Mouse (Mus musculus) thymus, adult 18-20 months (tissue): ENCODE measurements at regions not wholly inside any gene's neighbourhood (a gene's known extent, or its start where the extent isn't known, plus 50 kb on each side); places are given as distances from the start of the nearest gene placed in this dataset.
A peak's percentile ranks its signal among the peaks of the same experiment; 100 is the strongest.

Experiments
- DNase-seq, 2 experiments: peaks; one replicate each; pipeline ENCODE4 v3.0.0; 2022; ENCODE audit warnings: mixed read lengths in 2 of 2

DNA sequence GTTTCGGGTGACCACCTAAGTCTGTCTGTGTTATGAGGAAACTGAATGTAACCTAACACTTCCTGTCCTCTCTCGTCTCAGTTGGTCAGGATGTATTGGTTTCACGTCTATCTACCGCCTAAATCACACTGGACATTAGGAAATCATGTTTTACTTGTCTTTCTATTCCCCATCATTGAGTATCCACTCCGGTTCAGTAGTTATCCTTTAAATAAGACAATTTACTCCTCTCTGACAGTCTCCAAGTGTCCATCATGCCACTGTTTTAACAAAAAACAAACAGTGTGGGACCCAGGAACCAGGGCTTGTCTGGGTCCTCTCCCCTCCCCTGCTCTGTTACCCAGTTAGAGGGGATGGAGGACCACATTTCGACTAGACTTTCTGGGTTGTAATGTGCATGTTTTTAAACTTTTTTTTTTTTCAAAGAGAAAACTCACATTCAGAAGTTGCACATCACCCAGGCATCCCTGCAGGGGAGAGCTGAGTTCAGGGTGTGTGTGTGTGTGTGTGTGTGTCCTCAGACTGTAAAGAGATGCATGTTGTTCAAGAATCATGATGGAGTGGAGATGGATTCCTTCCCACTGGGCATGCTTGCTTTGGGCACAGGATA, 65.5 kb upstream of the Cpsf6 start:
- no peak for DNase-seq

DNA sequence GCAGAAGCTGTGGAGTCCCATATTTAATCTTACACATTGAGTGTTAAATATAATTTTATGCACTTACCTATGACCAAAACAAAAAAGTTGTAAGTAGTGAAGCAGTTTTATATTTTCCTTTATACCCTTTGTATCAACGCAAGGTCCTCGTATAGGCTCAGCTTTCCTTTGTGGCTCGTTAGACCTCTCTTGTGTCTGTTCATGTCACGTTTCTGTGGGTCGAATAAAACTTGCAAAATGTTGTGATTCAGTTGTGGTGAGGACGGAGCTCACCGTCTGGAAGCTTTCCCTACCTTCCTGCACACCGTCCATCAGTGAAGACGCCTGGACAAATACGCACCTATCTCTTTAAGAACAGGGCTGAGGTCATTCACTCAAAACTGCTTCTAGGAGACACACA, 64.9 kb upstream of the Cpsf6 start:
- DNase-seq = no peak

DNA sequence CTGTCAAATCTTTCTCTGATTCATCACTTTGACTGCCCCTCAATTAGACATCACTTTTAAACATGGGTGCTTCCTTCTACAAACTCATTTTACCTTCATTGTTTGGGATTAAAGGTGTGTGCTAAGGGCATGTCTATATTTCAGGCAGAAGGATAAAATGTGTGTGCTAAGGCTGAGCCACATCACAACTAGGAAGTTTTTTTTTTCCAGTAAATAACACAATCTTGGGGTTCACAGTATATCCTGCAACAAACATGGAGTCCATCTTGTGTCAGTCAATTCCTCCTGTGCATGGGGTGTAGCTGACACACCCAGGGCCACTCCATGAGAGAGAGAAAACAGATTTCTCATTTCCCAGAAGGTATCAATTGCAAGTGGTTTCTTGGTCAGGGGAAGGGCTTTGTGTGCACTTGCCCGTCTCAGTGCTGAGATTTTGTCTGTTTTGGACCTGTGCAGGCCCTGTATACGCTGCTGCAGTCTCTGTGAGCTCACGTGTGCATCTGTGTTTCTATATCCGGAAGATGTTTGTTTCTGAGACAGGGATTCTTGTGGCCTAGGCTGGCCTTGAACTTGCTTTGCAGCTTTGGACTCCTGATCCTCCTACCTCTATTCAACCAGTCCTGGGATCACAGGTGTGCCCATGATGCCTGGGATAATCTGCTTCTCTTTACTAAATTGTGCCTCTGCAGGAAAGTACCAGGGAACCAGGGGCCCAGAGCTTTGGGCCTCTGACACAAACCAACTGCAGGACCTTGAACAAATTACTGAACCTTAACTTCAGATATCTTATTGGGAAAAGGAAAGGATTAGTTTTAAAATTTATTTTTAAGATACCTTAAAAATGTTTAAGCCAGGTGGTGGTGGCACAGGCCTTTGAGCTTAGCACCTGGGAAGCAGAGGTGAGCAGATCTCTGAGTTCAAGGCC, 63.9 kb upstream of the Cpsf6 start:
- no peak for DNase-seq

DNA sequence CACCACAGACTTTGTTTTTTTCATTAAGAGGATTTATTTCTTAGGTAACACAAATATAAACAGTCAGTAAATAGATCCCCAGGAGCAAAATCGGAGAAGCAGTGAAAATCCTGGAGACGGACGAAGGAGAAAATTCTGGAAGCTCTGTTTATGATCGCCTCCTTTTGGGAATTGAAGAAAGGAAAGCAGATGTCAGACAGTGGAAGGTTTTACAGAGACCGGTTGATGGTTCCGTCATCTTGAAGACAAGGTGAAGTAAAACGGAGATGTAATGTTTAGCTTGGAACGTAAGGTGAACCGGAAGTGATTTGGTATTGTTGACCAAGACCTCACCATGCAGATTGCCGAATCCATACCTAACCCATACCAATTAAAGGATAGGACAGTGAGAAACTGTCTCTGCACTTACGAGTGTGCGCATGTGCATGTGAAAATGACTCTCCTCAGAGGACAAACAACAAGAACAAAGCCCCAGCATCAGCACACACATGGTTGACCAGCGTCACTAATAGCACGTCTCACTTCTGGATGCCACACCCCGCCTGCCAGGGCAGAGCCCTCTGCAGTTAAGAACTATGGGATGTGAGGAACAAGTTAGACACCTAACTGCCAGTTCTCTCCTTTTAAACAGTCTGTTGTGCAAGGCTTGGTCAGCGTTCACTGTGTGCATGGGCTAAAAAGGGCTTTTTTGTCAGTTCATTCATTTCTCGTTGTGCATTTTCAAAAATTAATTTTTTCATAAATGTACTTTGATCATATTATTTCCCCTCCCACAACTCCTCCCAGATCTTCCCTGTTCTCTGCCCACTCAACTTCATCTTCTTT, 62.4 kb upstream of the Cpsf6 start:
- no peak for DNase-seq

DNA sequence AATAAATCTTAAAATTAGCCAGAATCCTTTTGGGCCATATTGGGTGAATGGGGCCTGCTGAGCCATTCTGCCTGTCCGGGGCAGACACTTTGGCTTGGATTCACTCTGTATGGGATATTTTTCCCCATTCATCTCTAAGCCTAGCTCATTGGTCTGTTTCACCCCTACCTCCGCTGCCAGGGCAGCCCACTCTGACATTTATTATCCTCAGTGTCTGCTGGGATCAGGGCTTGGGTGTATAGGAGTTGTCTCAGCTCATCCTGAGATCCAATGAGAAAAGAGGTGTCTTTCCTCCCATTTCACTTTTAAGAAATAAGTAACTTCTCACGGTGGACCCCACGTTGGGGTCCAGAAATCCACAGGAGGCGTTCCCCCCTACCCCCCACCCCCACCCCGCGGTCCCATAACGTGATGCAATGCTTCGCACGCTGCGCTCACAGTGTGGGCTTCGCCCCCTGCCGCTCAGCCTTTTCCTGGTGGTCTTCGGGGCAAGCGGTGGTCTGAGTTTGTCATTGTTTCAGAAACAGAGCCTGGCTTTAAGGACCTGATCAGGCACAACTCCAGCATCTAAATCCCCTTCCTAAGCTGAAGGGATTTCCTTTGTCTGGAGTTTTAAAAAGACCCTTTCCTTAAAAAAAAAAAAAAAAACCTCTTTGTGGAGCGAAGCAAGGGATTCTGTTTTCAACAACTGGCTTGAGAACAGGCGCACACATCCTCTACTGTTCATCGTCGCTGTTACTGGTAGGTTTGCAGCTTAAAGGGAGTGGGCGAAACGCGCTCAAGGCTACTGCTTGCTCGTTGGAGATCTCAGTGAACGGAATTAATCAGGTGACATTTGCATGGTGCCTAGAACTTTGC, 61.5 kb upstream of the Cpsf6 start:
- no peak for DNase-seq

DNA sequence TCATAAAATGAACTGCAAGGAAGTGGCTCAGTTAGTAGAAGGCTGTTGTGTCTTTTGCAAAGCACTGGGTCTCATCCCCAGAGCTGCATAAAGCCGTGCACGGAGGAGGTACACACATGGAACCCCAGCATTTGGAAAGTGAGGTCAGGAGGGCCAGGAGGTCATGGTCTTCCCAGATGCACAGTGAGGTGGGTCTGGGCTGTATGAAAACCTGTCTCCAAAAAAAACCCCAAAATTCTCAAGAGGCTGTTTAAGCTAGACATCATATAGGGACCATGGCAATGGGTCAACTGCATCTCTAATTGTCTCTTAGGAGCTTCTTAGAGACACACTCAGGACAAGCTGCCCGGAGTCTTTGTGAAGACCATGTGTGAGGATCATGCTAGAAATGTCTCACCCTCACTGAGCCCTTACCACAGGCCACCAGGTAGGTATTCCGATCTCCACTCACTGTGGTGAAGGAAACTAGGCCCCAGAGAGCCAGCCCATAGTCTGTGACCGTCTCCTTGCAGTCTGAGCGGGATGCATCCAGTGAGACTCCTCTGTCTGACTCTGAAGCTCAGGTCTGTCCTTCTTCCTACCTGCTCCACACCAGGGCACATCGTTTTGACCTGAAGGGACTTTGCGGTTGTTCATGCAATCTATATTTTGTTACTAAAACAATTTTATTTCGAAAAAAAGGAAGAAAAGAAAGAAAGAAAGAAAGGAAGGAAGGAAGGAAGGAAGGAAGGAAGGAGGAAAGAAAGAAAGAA, 60.6 kb upstream of the Cpsf6 start:
- no peak for DNase-seq

DNA sequence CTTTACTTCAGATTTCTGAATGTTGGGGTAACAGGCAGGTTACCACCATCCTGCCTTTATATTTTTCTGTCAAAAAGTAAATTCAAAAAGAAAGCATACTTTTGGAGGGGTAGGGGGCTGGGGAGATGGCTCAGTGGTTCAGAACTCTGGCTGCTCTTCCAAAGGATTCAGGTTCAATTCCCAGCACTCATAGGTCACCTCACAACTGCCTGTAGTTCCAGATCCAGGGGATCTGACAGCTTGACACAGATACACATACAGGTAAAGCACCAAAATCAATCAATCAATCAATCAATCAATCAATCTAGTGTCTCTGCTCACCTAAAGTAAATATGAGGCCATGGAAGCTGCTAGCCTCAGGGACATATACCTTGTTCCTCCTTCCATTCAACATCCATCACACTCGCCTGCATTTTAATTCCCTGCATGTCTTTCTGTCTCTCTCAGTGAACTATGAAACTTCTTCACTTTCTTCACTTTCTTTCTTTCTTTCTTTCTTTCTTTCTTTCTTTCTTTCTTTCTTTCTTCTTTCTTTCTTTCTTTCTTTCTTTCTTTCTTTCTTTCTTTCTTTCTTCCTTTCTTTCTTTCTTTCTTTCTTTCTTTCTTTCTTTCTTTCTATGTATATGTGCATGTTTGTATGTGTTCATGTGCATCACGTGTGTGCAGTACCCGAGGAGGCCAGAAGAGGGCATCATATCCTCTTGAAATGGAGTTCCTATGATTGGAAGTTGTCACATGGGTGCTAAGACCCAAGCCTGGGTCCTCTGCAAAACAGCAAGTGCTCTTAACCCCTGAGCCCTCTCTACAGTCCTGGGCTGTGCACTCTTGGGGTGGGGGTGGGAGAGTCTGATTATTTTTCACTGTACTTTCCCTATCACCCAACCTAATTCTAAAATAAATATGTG, 59.6 kb upstream of the Cpsf6 start:
- no peak for DNase-seq

DNA sequence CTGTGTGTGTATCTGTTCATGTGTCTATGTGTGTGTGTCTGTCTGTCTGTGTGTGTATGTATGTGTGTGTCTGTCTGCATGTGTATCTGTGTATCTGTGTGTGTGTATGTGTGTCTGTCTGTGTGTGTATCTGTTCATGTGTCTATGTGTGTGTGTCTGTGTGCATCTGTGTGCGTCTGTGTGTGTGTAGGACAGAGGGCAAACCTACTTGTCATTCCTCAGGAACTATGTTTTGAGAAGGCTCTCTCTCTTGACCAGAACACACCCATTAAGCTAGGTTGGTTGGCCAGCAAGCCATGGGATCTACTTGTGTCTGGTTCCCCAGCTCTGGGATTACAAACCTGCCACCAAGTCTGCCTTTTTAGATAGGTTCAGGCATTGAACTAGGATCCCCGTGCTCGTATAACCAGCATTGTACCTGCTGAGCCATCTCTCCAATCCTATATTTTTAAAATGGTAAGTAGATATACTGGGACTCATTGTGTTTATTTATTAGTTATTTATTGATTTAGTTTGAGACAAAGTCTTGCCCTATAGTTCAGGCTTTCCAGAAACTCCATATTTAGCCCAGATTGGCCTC, 58.9 kb upstream of the Cpsf6 start:
- no peak for DNase-seq

DNA sequence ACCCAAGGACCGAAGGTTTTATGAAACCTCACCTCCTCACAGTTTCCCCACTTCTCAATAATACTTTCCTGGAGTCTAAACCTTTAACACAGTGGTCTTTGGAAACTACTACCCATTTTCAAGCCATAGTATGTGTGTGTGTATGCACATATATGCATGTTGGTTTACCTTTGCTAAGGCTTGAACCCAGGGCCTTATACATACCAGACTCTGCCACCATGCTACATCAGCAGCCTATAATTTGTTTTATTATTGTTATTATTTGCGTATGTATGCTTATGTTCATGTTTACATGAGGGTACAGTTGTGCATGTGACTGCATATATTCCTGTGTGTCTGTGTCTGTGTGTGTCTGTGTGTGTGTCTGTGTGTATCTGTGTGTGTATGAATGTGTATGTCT, 58.2 kb upstream of the Cpsf6 start:
- no peak for DNase-seq

DNA sequence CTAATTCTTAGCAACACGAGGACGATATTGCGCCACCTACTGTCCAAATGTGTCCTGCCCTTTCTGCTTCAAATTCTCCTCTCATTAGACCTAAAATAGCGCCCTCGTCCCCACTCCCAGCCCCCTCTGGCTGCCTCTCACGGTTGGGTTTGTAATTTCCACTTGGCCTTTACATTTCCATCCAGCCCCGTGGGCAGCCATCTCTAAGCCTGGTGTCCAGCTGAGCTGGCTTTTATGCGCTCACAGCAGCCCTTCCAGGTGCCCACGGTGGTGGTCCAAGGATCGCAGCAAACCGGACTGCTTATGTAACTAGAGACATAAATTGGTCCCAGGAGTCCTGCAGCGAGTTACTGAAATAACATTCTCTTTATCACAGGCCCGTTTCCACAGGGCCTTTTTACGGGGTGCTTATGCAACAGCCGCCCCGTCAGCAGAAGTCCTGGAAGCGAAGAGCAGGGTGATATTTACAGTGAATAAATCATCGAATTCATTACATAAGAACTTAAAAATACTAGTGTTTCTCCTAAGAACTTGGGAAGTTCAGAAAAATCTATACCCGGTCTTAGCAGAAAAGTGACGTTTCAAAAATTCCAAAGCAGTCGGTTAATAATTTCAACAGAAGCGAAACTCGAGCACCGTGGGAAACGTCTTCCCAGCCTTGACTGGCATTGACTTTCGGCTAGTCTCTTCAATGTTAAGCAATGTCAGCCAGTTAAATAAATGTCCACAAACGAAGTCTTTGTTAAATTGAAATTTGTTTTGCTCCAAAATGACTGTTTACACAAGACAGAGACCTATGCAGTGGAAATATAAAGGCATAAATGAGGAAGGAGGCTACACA, 57.3 kb upstream of the Cpsf6 start:
- peak in 1 of 2 experiments; percentile 32 for DNase-seq

DNA sequence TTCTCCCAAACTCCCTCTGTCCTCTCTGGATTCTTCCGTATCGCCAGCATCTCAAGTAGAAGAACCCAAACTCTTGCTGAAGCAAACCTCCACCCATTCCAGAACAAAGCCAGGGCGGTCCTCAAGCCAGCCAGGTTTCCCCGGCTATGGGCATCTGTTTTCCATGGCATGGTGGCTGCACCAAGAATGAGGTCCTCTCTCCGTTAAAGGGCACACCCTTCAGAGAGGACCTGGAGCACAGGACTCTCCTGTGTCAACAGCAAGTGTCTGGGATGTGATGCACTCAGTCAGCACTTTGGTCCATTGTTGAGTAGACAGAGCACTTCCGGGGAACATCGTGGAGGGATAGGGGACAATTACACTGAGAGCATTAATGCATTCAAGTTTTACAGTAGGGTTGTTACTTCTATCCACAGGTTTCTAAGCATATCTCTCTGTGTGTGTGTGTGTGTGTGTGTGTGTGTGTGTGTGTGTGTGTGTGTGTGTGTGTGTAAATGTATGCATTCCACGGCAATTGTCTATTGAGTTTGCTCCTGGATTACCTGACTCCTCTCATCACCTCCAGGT, 56.6 kb upstream of the Cpsf6 start:
- DNase-seq = no peak

DNA sequence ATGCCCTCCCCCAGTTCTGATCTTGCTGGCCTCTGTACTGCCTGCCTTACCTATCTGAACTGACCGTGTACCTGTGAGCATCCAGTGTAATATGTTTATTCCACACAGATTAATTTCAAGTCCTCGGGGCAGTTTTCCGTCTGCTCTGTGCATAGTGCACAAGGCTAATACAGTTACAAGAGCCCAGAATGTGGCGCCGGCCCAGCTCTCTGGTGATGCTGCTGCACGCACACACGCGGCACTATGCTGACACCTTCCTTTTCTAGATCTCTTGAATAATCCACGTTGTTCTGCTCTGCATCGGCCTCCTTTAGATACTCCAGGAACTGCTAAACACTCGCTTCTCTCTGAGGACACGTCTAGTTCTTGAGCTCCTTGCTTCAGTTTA, 55.9 kb upstream of the Cpsf6 start:
- no peak for DNase-seq

DNA sequence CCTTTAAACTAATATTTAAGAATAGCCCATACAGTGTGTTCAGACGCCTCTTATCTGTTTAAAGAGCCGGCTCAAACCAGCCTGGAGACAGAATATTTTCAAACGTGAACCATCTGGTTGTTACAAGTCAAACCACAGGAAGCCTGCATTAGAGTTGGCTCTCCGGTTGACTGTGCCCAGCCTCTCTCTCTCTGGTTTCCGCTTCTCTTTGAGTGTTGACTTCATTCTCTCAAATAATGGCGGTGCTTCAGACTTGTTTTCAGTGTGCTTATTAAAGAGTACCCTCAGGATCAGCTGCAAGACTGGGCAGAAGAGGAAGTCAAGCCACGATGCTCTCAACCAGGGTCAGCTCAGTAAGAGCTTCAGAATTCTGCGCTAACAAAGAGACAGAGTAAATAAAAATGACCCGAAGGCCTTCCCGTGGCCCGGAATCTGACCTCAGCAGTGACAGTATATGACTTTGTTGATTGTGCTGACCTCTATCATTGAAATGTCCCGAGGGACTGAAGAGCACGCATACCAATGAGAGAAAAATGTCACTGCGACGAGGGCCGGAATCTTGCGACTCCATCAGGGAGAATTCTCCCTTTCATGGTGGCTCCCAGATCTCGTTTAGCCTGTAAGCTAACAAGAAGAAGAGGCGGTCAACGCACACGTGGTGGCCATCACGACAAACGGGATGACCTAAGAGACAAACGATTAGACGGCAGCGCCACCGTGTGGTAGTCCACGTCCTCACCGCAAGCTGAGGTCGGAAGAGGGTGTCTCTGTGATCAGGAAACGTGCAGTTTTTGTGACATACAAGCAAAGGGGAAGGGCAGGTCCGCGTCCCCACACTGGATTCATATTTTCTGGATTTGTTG, 55.3 kb upstream of the Cpsf6 start:
- DNase-seq = peak; percentile 70 to 82

DNA sequence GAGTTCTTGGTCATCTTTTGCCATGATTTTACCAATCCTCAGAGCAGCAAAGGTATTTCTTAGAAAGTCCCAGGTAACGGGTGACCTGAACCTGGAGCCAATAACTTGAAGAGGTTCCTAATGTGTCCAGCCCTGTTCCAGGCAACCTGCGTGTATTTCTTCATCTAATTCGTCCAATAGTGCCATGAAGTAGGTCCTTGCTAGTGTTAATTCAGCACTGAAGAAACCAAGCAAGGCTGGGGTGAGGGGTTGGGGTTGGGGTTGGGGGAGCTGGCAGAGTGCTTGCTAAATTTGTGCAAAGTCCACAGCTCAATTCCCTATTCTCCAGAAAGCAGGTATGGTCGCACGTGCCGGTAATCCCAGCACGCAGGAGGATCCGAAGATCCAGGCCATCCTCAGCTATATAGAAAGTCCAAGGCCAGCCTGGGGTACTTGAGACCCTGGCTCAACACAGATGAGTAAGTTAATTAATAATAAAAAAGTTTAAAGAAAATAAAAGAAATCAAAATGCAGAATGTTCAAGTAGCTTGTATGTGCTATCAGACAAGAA, 54.6 kb upstream of the Cpsf6 start:
- no peak for DNase-seq

DNA sequence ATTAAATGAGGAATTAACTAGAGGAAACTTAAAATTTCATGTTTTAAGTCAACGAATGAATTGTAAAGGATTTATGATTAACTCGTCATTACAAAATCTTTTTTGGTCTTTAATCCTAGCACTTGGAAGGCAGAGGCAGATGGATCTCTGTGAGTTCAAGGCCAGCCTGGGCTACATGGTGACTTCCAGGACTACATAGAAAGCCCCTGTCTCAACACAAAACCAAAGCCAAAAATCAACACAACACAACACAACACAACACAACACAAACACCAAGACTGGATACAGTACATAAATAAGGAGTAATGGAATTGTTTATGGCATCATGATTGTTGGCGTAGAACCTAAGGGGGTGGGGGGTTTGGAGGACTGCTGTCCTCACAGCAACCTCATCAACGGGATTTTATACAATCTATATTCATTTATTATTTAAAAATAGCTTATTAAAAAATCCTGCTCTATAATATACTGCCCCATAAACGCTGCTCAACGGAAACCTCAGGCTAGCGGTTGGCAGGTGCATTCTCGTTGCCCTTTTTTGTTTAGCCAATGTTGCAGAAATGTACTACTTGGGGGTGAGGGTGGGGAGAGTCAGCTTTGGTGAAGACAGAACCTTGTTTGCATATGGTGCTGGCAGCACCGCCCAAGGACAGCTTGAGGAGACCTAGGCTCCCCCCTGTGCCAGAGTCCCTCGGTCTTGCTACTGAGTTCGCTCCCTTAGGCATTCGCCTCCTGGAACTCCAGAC, 53.9 kb upstream of the Cpsf6 start:
- DNase-seq = peak in 1 of 2 experiments; percentile 43

DNA sequence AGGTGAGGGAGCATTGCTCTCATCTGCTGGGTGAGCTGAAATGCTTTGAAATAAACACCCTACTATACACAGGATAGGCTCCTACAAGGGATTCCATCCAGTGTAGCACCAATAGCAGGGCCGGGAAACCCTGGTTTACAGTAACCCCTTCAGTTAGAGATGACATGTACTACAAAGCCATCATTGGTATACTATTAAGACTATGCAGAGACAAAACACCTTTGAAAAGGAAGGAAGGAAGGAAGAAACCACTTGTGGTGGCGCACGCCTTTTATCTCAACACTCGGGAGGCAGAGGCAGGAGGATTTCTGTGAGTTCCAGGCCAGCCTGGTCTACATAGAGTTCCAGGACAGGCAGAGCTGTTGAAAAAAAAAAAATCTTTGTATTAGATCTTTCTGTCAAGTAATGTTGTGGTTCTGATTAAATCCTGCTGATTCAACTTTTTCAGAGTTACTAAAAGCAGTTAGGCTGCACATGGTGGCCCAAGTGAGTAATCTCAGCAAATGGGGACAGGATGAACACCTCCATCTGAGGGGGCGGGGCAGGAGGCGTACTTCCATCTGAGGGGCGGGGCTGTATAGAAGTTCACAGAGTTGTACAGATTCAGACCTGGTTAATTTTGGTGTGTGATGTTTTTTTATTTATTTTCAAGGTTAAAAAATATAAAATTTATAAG, 53.2 kb upstream of the Cpsf6 start:
- DNase-seq = peak in 1 of 2 experiments; percentile 28
